Mouse (Mus musculus): Measurements from ENCODE around the gene Gm12216. TPM values are rescaled to one million over a fixed set of nuclear protein-coding genes. Genes with fewer than 3 reads are reported as not detected.
A peak's percentile ranks its signal among the peaks of the same experiment; 100 is the strongest.
"Not testable (repeated sequence)": the region's sequence is repeated elsewhere in the genome, so short reads cannot be mapped to it uniquely, and the experiment has no call there.

Gm12216 gene
- polyA plus RNA-seq, 1 experiment from 2014 or later, result 1.7 TPM

- no peak overlapping the region for H3K4me3 ChIP-seq (ENCODE audit: low read length)
- no peaks in the 10 kb centered on the region for H3K27me3 ChIP-seq (replicated peaks; ENCODE audit: control insufficient read depth, insufficient read depth, low read length)
- no peak overlapping the region for H3K9ac ChIP-seq (ENCODE audit: low read depth, low read length)
- WGBS, result 84% methylated on average over 4 of the region's 4 CpGs
- no peak overlapping the region for H3K27ac ChIP-seq (ENCODE audit: low read length)
- H3K36me3 ChIP-seq (ENCODE audit: control insufficient read depth, insufficient read depth, low read length), result 0 out of 2 replicates have a peak, but pooled peaks cover 2% of the 10 kb centered on the region
- H3K4me1 ChIP-seq (ENCODE audit: control insufficient read depth, insufficient read depth, low read length), result no peaks in the 10 kb centered on the region
- ATAC-seq, result no peak
- H3K9me3 ChIP-seq (ENCODE audit: control insufficient read depth, low read length), result no peaks in the 10 kb centered on the region
- H3K4me2 ChIP-seq (ENCODE audit: low read depth, low read length), result no peak overlapping the region
Observed at GRCm38 (mm10) chr11:53876488-53876887, 17.4 kb upstream of the Gm12216 start.

GRCm38 (mm10) chr11:53874706-53875105, 15.7 kb upstream of the Gm12216 start:
- Histone ChIP-seq H3K36me3 (ENCODE audit: control insufficient read depth, insufficient read depth, low read length) (0 out of 2 replicates have a peak, but pooled peaks cover 2% of the 10 kb centered on the region), H3K9me3 (ENCODE audit: control insufficient read depth, low read length) (no peaks in the 10 kb centered on the region), H3K9ac (ENCODE audit: low read depth, low read length) (no peak overlapping the region), H3K4me1 (ENCODE audit: control insufficient read depth, insufficient read depth, low read length) (no peaks in the 10 kb centered on the region), H3K27me3 (replicated peaks; ENCODE audit: control insufficient read depth, insufficient read depth, low read length) (no peaks in the 10 kb centered on the region), H3K4me3 (ENCODE audit: low read length) (no peak overlapping the region), H3K27ac (ENCODE audit: low read length) (no peak overlapping the region), H3K4me2 (ENCODE audit: low read depth, low read length) (no peak overlapping the region)
- WGBS, result 67% methylated on average over 4 of the region's 4 CpGs
- peak; percentile 74; the same call in 1 of the 2 replicates for ATAC-seq

GRCm38 (mm10) chr11:53873909-53874704, 15.1 kb upstream of the Gm12216 start:
- not testable (repeated sequence) for H3K36me3 ChIP-seq (ENCODE audit: control insufficient read depth, insufficient read depth, low read length); H3K4me1 ChIP-seq (ENCODE audit: control insufficient read depth, insufficient read depth, low read length); H3K4me2 ChIP-seq (ENCODE audit: low read depth, low read length); H3K9me3 ChIP-seq (ENCODE audit: control insufficient read depth, low read length); ATAC-seq; H3K27ac ChIP-seq (ENCODE audit: low read length); H3K9ac ChIP-seq (ENCODE audit: low read depth, low read length); H3K4me3 ChIP-seq (ENCODE audit: low read length); H3K27me3 ChIP-seq (replicated peaks; ENCODE audit: control insufficient read depth, insufficient read depth, low read length)
- 64% methylated on average over 5 of the region's 5 CpGs for WGBS

- no peak overlapping the region for H3K4me2 ChIP-seq (ENCODE audit: low read depth, low read length)
- H3K27me3 ChIP-seq (replicated peaks; ENCODE audit: control insufficient read depth, insufficient read depth, low read length), result no peaks in the 10 kb centered on the region
- no peak overlapping the region for H3K9ac ChIP-seq (ENCODE audit: low read depth, low read length)
- H3K9me3 ChIP-seq (ENCODE audit: control insufficient read depth, low read length), result no peaks in the 10 kb centered on the region
- H3K36me3 ChIP-seq (ENCODE audit: control insufficient read depth, insufficient read depth, low read length), result 0 out of 2 replicates have a peak, but pooled peaks cover 2% of the 10 kb centered on the region
- no peaks in the 10 kb centered on the region for H3K4me1 ChIP-seq (ENCODE audit: control insufficient read depth, insufficient read depth, low read length)
- no peak for ATAC-seq
- 90% methylated on average over 2 of the region's 2 CpGs for whole genome bisulfite sequencing
- no peak overlapping the region for H3K27ac ChIP-seq (ENCODE audit: low read length)
- H3K4me3 ChIP-seq (ENCODE audit: low read length), result no peak overlapping the region
Observed at GRCm38 (mm10) chr11:53871786-53872507, 12.9 kb upstream of the Gm12216 start.

GRCm38 (mm10) chr11:53869172-53869571, 10.1 kb upstream of the Gm12216 start:
- WGBS, result 89% methylated on average over 5 of the region's 5 CpGs
- no peaks in the 10 kb centered on the region for H3K9me3 ChIP-seq (ENCODE audit: control insufficient read depth, low read length)
- no peak overlapping the region for H3K27ac ChIP-seq (ENCODE audit: low read length)
- no peak overlapping the region for H3K4me3 ChIP-seq (ENCODE audit: low read length)
- H3K4me2 ChIP-seq (ENCODE audit: low read depth, low read length), result no peak overlapping the region
- no peak overlapping the region for H3K9ac ChIP-seq (ENCODE audit: low read depth, low read length)
- 0 out of 2 replicates have a peak, but pooled peaks cover 2% of the 10 kb centered on the region for H3K36me3 ChIP-seq (ENCODE audit: control insufficient read depth, insufficient read depth, low read length)
- no peak for ATAC-seq
- H3K4me1 ChIP-seq (ENCODE audit: control insufficient read depth, insufficient read depth, low read length), result no peaks in the 10 kb centered on the region
- no peaks in the 10 kb centered on the region for H3K27me3 ChIP-seq (replicated peaks; ENCODE audit: control insufficient read depth, insufficient read depth, low read length)

- not testable (repeated sequence) for ATAC-seq; H3K4me1 ChIP-seq (ENCODE audit: control insufficient read depth, insufficient read depth, low read length); H3K9ac ChIP-seq (ENCODE audit: low read depth, low read length); H3K9me3 ChIP-seq (ENCODE audit: control insufficient read depth, low read length); H3K36me3 ChIP-seq (ENCODE audit: control insufficient read depth, insufficient read depth, low read length); H3K27ac ChIP-seq (ENCODE audit: low read length); H3K4me3 ChIP-seq (ENCODE audit: low read length); H3K27me3 ChIP-seq (replicated peaks; ENCODE audit: control insufficient read depth, insufficient read depth, low read length); H3K4me2 ChIP-seq (ENCODE audit: low read depth, low read length)
- 42% methylated on average over 5 of the region's 5 CpGs for WGBS
Observed at GRCm38 (mm10) chr11:53868323-53868722, 9.3 kb upstream of the Gm12216 start.

GRCm38 (mm10) chr11:53864724-53865310, 5.8 kb upstream of the Gm12216 start:
- 84% methylated on average over 1 of the region's 4 CpGs for WGBS
- not testable (repeated sequence) for H3K4me2 ChIP-seq (ENCODE audit: low read depth, low read length); H3K4me3 ChIP-seq (ENCODE audit: low read length); H3K27ac ChIP-seq (ENCODE audit: low read length); ATAC-seq; H3K9me3 ChIP-seq (ENCODE audit: control insufficient read depth, low read length); H3K4me1 ChIP-seq (ENCODE audit: control insufficient read depth, insufficient read depth, low read length); H3K36me3 ChIP-seq (ENCODE audit: control insufficient read depth, insufficient read depth, low read length); H3K9ac ChIP-seq (ENCODE audit: low read depth, low read length); H3K27me3 ChIP-seq (replicated peaks; ENCODE audit: control insufficient read depth, insufficient read depth, low read length)

- H3K27ac ChIP-seq (ENCODE audit: low read length); H3K4me1 ChIP-seq (ENCODE audit: control insufficient read depth, insufficient read depth, low read length); H3K9ac ChIP-seq (ENCODE audit: low read depth, low read length); H3K9me3 ChIP-seq (ENCODE audit: control insufficient read depth, low read length); H3K4me2 ChIP-seq (ENCODE audit: low read depth, low read length); ATAC-seq; H3K36me3 ChIP-seq (ENCODE audit: control insufficient read depth, insufficient read depth, low read length); H3K27me3 ChIP-seq (replicated peaks; ENCODE audit: control insufficient read depth, insufficient read depth, low read length); H3K4me3 ChIP-seq (ENCODE audit: low read length): not testable (repeated sequence)
- WGBS, result 87% methylated on average over 8 of the region's 9 CpGs
Observed at GRCm38 (mm10) chr11:53860944-53861343, 1.9 kb upstream of the Gm12216 start.

GRCm38 (mm10) chr11:53858058-53858760, 847 bp downstream of the Gm12216 start:
- Histone ChIP-seq H3K9ac (ENCODE audit: low read depth, low read length) (peak overlapping the region; percentile 80; the same call in 1 of the 2 replicates), H3K4me1 (ENCODE audit: control insufficient read depth, insufficient read depth, low read length) (peaks cover 14% of the 10 kb centered on the region), H3K36me3 (ENCODE audit: control insufficient read depth, insufficient read depth, low read length) (no peaks in the 10 kb centered on the region), H3K27ac (ENCODE audit: low read length) (no peak overlapping the region), H3K4me3 (ENCODE audit: low read length) (no peak overlapping the region), H3K27me3 (replicated peaks; ENCODE audit: control insufficient read depth, insufficient read depth, low read length) (no peaks in the 10 kb centered on the region), H3K4me2 (ENCODE audit: low read depth, low read length) (peak overlapping the region; percentile 81), H3K9me3 (ENCODE audit: control insufficient read depth, low read length) (no peaks in the 10 kb centered on the region)
- WGBS, result 87% methylated on average over 6 of the region's 6 CpGs
- ATAC-seq, result no peak
